ENCODE assay signal across 22 mouse cellular contexts in the genomic region with DNA sequence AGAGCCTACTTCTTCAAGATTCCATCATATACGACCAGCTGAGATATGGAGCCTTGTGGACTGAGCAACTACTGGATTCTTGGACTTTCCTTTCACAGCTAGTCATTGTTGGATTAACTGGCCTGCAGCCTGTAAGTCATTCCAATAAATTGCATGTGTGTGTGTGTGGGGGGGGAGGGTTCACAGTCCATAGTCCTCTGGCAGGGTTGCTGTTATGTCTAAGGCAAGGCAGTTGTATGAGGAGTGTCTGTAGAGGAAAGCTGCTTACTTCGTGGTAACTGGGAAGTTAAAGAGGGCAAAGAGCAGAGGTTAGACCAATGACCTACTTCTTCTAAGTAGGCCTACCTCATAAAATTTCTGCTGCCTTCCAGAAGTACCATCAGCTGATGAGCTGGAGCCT. TPM values are rescaled to one million over a fixed set of nuclear protein-coding genes. Genes with fewer than 3 reads are reported as not detected.
DNase-seq lines count a peak whose midpoint lies in the region; ATAC-seq and TF ChIP-seq lines count a peak whose summit lies in the region.
"Had no signal": no experiment of that assay in that cellular context is flagged by ENCODE, and none has a peak within 500 bp of the region (broad histone marks: within the 10 kb centered on the region; RNA-seq: fewer than 3 reads in every experiment).

No protein-coding gene starts in this region.

- no peaks in the 10 kb centered on the region for H3K9me3 ChIP-seq in kidney, embryonic 16.5 days (ENCODE audit: low read length)
- H3K9me3 ChIP-seq in intestine, embryonic 15.5 days, result no peaks in the 10 kb centered on the region
- H3K9me3 ChIP-seq in kidney, postnatal 0 days (replicated peaks; ENCODE audit: low read length), result no peaks in the 10 kb centered on the region
- H3K9me3 ChIP-seq: heart, embryonic 12.5 days; neural tube, embryonic 12.5 days had no signal

- H3K4me2 ChIP-seq in kidney, embryonic 16.5 days (replicated peaks; ENCODE audit: low read depth, low read length), result no peak overlapping the region
- H3K4me2 ChIP-seq in intestine, embryonic 15.5 days (replicated peaks), result no peak overlapping the region
- H3K4me2 ChIP-seq in kidney, postnatal 0 days (ENCODE audit: low read length), result no peak overlapping the region
- H3K4me2 ChIP-seq: heart, embryonic 12.5 days; neural tube, embryonic 12.5 days had no signal

- TF ChIP-seq CTCF in kidney, postnatal 0 days (IDR thresholded peaks at IDR 0.05; ENCODE audit: low read depth), result no peak
- TF ChIP-seq CTCF in small intestine, adult 2 months (IDR thresholded peaks at IDR 0.05; ENCODE audit: extremely low read depth, insufficient read length, insufficient replicate concordance, low read depth, low read length), result no peak

- H3K9ac ChIP-seq in kidney, embryonic 16.5 days (replicated peaks; ENCODE audit: low read length), result no peak overlapping the region
- no peak overlapping the region for H3K9ac ChIP-seq in intestine, embryonic 15.5 days
- H3K9ac ChIP-seq in kidney, postnatal 0 days (ENCODE audit: low read depth, low read length), result no peak overlapping the region
- H3K9ac ChIP-seq: forebrain, postnatal 0 days; heart, embryonic 12.5 days; liver, embryonic 14.5 days; neural tube, embryonic 12.5 days had no signal

- H3K4me3 ChIP-seq in kidney, embryonic 16.5 days (ENCODE audit: low read length), result no peak overlapping the region
- no peak overlapping the region for H3K4me3 ChIP-seq in intestine, embryonic 15.5 days (replicated peaks)
- H3K4me3 ChIP-seq in kidney, postnatal 0 days (replicated peaks; ENCODE audit: low read depth, low read length), result no peak overlapping the region
- no peak overlapping the region for H3K4me3 ChIP-seq in small intestine, adult 2 months (ENCODE audit: low read depth, low read length)
- H3K4me3 ChIP-seq: heart, embryonic 12.5 days; layer of hippocampus, adult 2 months; neural tube, embryonic 12.5 days had no signal

- 67% methylated on average over 2 of the region's 2 CpGs for WGBS in kidney, embryonic 16.5 days
- WGBS in intestine, embryonic 15.5 days, result 54% methylated on average over 2 of the region's 2 CpGs
- 74% methylated on average over 2 of the region's 2 CpGs for WGBS in kidney, postnatal 0 days
- 28% methylated on average over 2 of the region's 2 CpGs for WGBS in small intestine, adult 2 months

- H3K36me3 ChIP-seq in kidney, embryonic 16.5 days (ENCODE audit: insufficient read depth, low read length), result no peaks in the 10 kb centered on the region
- H3K36me3 ChIP-seq in intestine, embryonic 15.5 days, result no peaks in the 10 kb centered on the region
- H3K36me3 ChIP-seq in kidney, postnatal 0 days (ENCODE audit: insufficient read depth, low read length), result no peaks in the 10 kb centered on the region
- no peaks in the 10 kb centered on the region for H3K36me3 ChIP-seq in small intestine, adult 2 months (ENCODE audit: control insufficient read depth, insufficient read depth, low read length)
- H3K36me3 ChIP-seq: heart, embryonic 12.5 days; neural tube, embryonic 12.5 days had no signal

- no peaks in the 10 kb centered on the region for H3K27me3 ChIP-seq in kidney, embryonic 16.5 days (ENCODE audit: insufficient read depth, low read length)
- no peaks in the 10 kb centered on the region for H3K27me3 ChIP-seq in intestine, embryonic 15.5 days (replicated peaks)
- no peaks in the 10 kb centered on the region for H3K27me3 ChIP-seq in kidney, postnatal 0 days (ENCODE audit: insufficient read depth, low read length)
- H3K27me3 ChIP-seq in small intestine, adult 2 months (ENCODE audit: control insufficient read depth, insufficient read depth, low read length), result no peaks in the 10 kb centered on the region
- H3K27me3 ChIP-seq: heart, embryonic 12.5 days; neural tube, embryonic 12.5 days had no signal

- no peak for ATAC-seq in kidney, embryonic 16.5 days (ENCODE audit: low FRiP score, low TSS enrichment)
- ATAC-seq in intestine, embryonic 15.5 days, result peak; percentile 89
- peak; percentile 93 for ATAC-seq in kidney, postnatal 0 days (replicated peaks; ENCODE audit: low FRiP score, low read depth)
- ATAC-seq: forebrain, postnatal 0 days had no signal

- peak; percentile 54 for DNase-seq in kidney, adult 11 months
- DNase-seq in kidney, postnatal 0 days (ENCODE audit: low spot score), result peak; percentile 14
- DNase-seq in cerebellum, adult 18-20 months, result no peak
- DNase-seq in layer of hippocampus, adult 11-12 months (ENCODE audit: low spot score), result no peak
- DNase-seq: adrenal gland, postnatal 14 days; cerebellum, adult 9-10 months; forebrain, postnatal 0 days; gastrocnemius, postnatal 14 days; heart, adult 18-20 months; heart, postnatal 14 days; lung, postnatal 4 days; midbrain, embryonic 14.5 days; right cerebral cortex, postnatal 14 days; spleen, adult 18-20 months; thymus, postnatal 25 days had no signal

- no peaks in the 10 kb centered on the region for H3K4me1 ChIP-seq in kidney, embryonic 16.5 days (ENCODE audit: insufficient read depth, low read length)
- H3K4me1 ChIP-seq in intestine, embryonic 15.5 days (replicated peaks), result 0 out of 2 replicates have a peak, but pooled peaks cover 3% of the 10 kb centered on the region
- no peaks in the 10 kb centered on the region for H3K4me1 ChIP-seq in kidney, postnatal 0 days (replicated peaks; ENCODE audit: insufficient read depth, low read length)
- H3K4me1 ChIP-seq in small intestine, adult 2 months (ENCODE audit: control insufficient read depth, insufficient read depth, insufficient read length, low read length), result peaks cover 14% of the 10 kb centered on the region; the same call in 1 of the 2 replicates
- H3K4me1 ChIP-seq: neural tube, embryonic 12.5 days had no signal

- TF ChIP-seq POLR2A in small intestine, adult 2 months (IDR thresholded peaks at IDR 0.05; ENCODE audit: low read depth, low read length), result no peak

- H3K27ac ChIP-seq in kidney, embryonic 16.5 days (ENCODE audit: low read length), result no peak overlapping the region
- H3K27ac ChIP-seq in intestine, embryonic 15.5 days, result no peak overlapping the region
- no peak overlapping the region for H3K27ac ChIP-seq in kidney, postnatal 0 days
- peak overlapping the region; percentile 77 for H3K27ac ChIP-seq in small intestine, adult 2 months (ENCODE audit: insufficient read depth, low read depth, low read length)
- H3K27ac ChIP-seq: layer of hippocampus, adult 2 months; liver, embryonic 14.5 days; neural tube, embryonic 12.5 days had no signal

RNA-seq across cellular contexts. Expression of a gene that starts 22.9 kb away (rescaled TPM):
- 8.2 and 13.2 TPM in 2 replicates for polyA plus RNA-seq in kidney, embryonic 16.5 days (2015; fragmentation: Nextera tagmentation; extraction: Ambion mirVana)
- polyA plus RNA-seq in intestine, embryonic 15.5 days (2015; fragmentation: Nextera tagmentation; extraction: Ambion mirVana), result 8.8 and 11.9 TPM in 2 replicates
- 20.7 and 22.5 TPM in 2 replicates for polyA plus RNA-seq in kidney, postnatal 0 days (2015; fragmentation: Nextera tagmentation; extraction: Ambion mirVana)
- 7.2 and 9.7 TPM in 2 replicates for polyA plus RNA-seq in small intestine, adult 2 months (2012; rRNA removed)

Comparison
In these comparisons a context has a peak if more than half of its experiments do, and no peak if none do; other contexts are left out.
1. DNase-seq: peak in kidney, adult 11 months (single experiment) and kidney, postnatal 0 days (single experiment); none in cerebellum, adult 18-20 months (0 of 2) and layer of hippocampus, adult 11-12 months (single experiment).